In genomic region chr9:94537051-94537917, GRCm38 (mm10) we compare ENCODE assay signal across 8 mouse cellular contexts. TPM values are rescaled to one million over a fixed set of nuclear protein-coding genes. Genes with fewer than 3 reads are reported as not detected.
DNase-seq lines count a peak whose midpoint lies in the region; ATAC-seq and TF ChIP-seq lines count a peak whose summit lies in the region.

No protein-coding gene starts in this region.

- H3K4me3 ChIP-seq in G1E (ENCODE audit: low read depth, low read length) = peak overlapping the region; percentile 91

- no peak for TF ChIP-seq CTCF in G1E (IDR thresholded peaks at IDR 0.05; ENCODE audit: low read depth, low read length)

- DNase-seq in G1E (ENCODE audit: low spot score) = peak; percentile 46
- peak; percentile 76 for DNase-seq in cerebellum, adult 8-10 months
- peak; percentile 72 for DNase-seq in forelimb bud, embryonic 11.5 days (ENCODE audit: low read depth, low spot score)
- DNase-seq in layer of hippocampus, postnatal 14 days (ENCODE audit: low spot score in 2 of 2) = peak; percentile 59 to 78
- peak; percentile 73 for DNase-seq in lung, postnatal 10 days
- peak; percentile 61 for DNase-seq in ovary, postnatal 14 days (ENCODE audit: low spot score)
- DNase-seq in thymus, postnatal 14 days = peak; percentile 85

- peak; percentile 10 for ATAC-seq in G1E (ENCODE audit: extremely low read depth, insufficient number of reproducible peaks, low FRiP score, poor library complexity, severe bottlenecking)
- peak; percentile 2 to 16; a peak in 3 of 4 replicates for ATAC-seq in hematopoietic stem cell, adult 5-6 weeks (replicated peaks in 1 of 2; ENCODE audit: insufficient read depth in 1 of 2, low FRiP score in 2 of 2, low TSS enrichment in 1 of 2, low read depth in 1 of 2, poor library complexity in 2 of 2, severe bottlenecking in 2 of 2)

- peaks cover 5% of the 10 kb centered on the region for H3K36me3 ChIP-seq in G1E (replicated peaks)

- H3K4me1 ChIP-seq in G1E (ENCODE audit: insufficient read depth, low read depth, low read length) = peaks cover 39% of the 10 kb centered on the region

- no peaks in the 10 kb centered on the region for H3K27me3 ChIP-seq in G1E (ENCODE audit: insufficient read depth, low read length)

- H3K9me3 ChIP-seq in G1E (replicated peaks) = no peaks in the 10 kb centered on the region

RNA-seq across cellular contexts. Expression of gene 1190002N15Rik, which starts 0.6 kb away (rescaled TPM):
- 14.4 and 18.9 TPM in 2 replicates for total RNA-seq in G1E (2014; fragmentation: Nextera tagmentation)
- 26.6 and 27.8 TPM in 2 replicates for total RNA-seq in G1E (2017)
- 2.9 and 4.0 TPM in 2 replicates for polyA plus RNA-seq in G1E (2012)
- total RNA-seq in hematopoietic stem cell, adult 5-6 weeks (2017) = 22.2 and 31.9 TPM in 2 replicates
- total RNA-seq in layer of hippocampus, postnatal 14 days (2021) = 10 to 100 TPM; 14.1 to 15.3 TPM

Comparison
In these comparisons a context has a peak if more than half of its experiments do, and no peak if none do; other contexts are left out.
1. Peak in every context shown above with its lines: DNase-seq, ATAC-seq and H3K4me3 ChIP-seq.